Comparison of ENCODE assay signal across 8 mouse cellular contexts in the genomic region with DNA sequence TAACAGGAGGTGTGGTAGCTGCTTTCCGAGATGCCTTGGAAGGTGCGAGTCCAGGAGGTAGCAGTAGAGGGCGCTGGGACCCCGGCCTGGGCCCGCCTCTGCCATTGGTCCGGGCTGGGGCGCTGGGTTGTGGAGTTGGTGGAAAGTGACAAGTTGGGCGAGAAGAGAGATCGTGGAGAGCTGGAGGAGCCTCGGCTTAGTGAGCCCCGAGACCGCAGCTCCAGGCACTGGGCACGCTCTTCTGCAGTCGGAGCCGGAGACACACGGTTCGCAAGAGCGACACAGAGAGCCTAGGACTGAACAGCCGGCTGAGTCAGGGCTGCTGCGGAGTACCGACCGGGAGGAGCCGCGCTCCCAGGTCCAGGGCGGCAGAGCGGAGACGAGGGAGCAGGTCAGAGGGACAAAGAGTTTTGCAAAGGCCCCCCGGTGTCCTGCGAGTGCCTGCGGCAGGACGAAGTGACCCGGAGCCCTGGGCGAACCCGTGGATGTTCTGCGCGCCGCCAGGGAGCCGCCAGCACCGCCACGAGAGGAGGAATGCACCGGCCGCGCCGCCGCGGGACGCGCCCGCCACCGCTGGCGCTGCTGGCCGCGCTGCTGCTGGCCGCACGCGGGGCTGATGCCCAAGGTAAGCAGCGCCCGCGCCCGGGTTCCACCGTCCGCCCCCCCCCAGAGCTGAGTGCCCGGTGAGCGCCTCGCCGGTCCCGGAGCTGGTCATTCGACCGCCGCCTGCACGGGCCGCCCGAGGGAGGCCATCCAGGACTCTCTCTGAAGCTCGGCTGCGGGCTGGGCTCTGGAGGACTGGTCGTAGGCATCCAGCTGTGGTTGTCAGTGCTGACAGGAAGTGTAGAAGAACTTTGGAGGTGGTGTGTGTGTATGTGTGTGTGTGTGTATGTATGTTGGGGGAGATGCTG. TPM values are rescaled to one million over a fixed set of nuclear protein-coding genes. Genes with fewer than 3 reads are reported as not detected.
A peak's percentile ranks its signal among the peaks of the same experiment; 100 is the strongest.
DNase-seq lines count a peak whose midpoint lies in the region; ATAC-seq and TF ChIP-seq lines count a peak whose summit lies in the region.

Gene Ror1, plus strand, starts transcription at position 107 of the 911 bp plus-strand sequence.

- H3K27ac ChIP-seq in cerebellum, adult 2 months (ENCODE audit: insufficient read depth, low read length): peak within 1 kb of the TSS; percentile 38
- H3K27ac ChIP-seq in layer of hippocampus, adult 2 months: peak within 1 kb of the TSS; percentile 87
- H3K27ac ChIP-seq in thymus, adult 2 months (ENCODE audit: control insufficient read depth, insufficient read depth, low read length): no peak within 1 kb of the TSS

- peak; percentile 92 for ATAC-seq in frontal cortex, adult (ENCODE audit: low TSS enrichment)
- peak; percentile 89 to 93 for ATAC-seq in hematopoietic stem cell, adult 5-6 weeks (replicated peaks in 1 of 2; ENCODE audit: insufficient read depth in 1 of 2, low FRiP score in 2 of 2, low TSS enrichment in 1 of 2, low read depth in 1 of 2, poor library complexity in 2 of 2, severe bottlenecking in 2 of 2)
- peak; percentile 6; the same call in 1 of the 2 replicates for ATAC-seq in neutrophil, adult 5-6 weeks (ENCODE audit: extremely low read depth, insufficient number of reproducible peaks, low FRiP score, poor library complexity, severe bottlenecking)

- H3K36me3 ChIP-seq in thymus, adult 2 months (ENCODE audit: control insufficient read depth, insufficient read depth, low read length): no peaks in the 10 kb centered on the region

- TF ChIP-seq POLR2A in cerebellum, adult 2 months (IDR thresholded peaks at IDR 0.05; ENCODE audit: borderline replicate concordance, insufficient read depth, low read length): no peak
- no peak for TF ChIP-seq POLR2A in thymus, adult 2 months (IDR thresholded peaks at IDR 0.05; ENCODE audit: control insufficient read depth, extremely low read depth, insufficient read depth, low read length, poor library complexity)

- under 1% methylated on average over 71 of the region's 76 CpGs for WGBS in cerebellum, adult 2 months
- WGBS in thymus, adult 2 months: 1% methylated on average over 75 of the region's 76 CpGs

- peak; percentile 76 for TF ChIP-seq CTCF in cerebellum, adult 2 months (IDR thresholded peaks at IDR 0.05; ENCODE audit: borderline replicate concordance, insufficient read depth, low read depth, low read length)
- peak; percentile 79 for TF ChIP-seq CTCF in layer of hippocampus, adult 2 months (conservative IDR thresholded peaks at IDR 0.05)
- TF ChIP-seq CTCF in thymus, adult 2 months (IDR thresholded peaks at IDR 0.05; ENCODE audit: borderline replicate concordance, control insufficient read depth, extremely low read depth, insufficient read depth, low read length, poor library complexity): peak; percentile 64; the same call in 1 of the 2 replicates

- H3K4me1 ChIP-seq in cerebellum, adult 2 months (ENCODE audit: control insufficient read depth, insufficient read depth, low read length): no peaks in the 10 kb centered on the region
- H3K4me1 ChIP-seq in thymus, adult 2 months (replicated peaks; ENCODE audit: control insufficient read depth, insufficient read depth, low read length): 0 out of 2 replicates have a peak, but pooled peaks cover 5% of the 10 kb centered on the region

- H3K4me3 ChIP-seq in cerebellum, adult 2 months (replicated peaks; ENCODE audit: insufficient read depth, low read depth, low read length): peak within 1 kb of the TSS; percentile 95
- peak within 1 kb of the TSS; percentile 76 for H3K4me3 ChIP-seq in layer of hippocampus, adult 2 months
- H3K4me3 ChIP-seq in thymus, adult 2 months (ENCODE audit: control insufficient read depth, insufficient read depth, low read length): peak within 1 kb of the TSS; percentile 27

- no peaks in the 10 kb centered on the region for H3K27me3 ChIP-seq in cerebellum, adult 2 months (ENCODE audit: control insufficient read depth, insufficient read depth, low read length)
- peaks cover 7% of the 10 kb centered on the region; the same call in 1 of the 2 replicates for H3K27me3 ChIP-seq in thymus, adult 2 months (ENCODE audit: control insufficient read depth, insufficient read depth, low read length)

- peak; percentile 90 for DNase-seq in Muller cell, postnatal 12 days (ENCODE audit: inconsistent ontology term)
- DNase-seq in cerebellum, adult 2 months: peak; percentile 92 to 97
- DNase-seq in layer of hippocampus, adult 2 months (ENCODE audit: low spot score in 2 of 2): peak; percentile 90 to 93
- DNase-seq in lung, adult 18-20 months: peak; percentile 86 to 88
- peak; percentile 74 for DNase-seq in thymus, adult 2 months

RNA-seq across cellular contexts. Expression of gene Ror1, which starts in this region (rescaled TPM):
- 3.8 and 4.8 TPM in 2 replicates for polyA plus RNA-seq in cerebellum, adult 2 months (2012; rRNA removed)
- 0.35 and 0.50 TPM in 2 replicates for total RNA-seq in hematopoietic stem cell, adult 5-6 weeks (2017)
- total RNA-seq in layer of hippocampus, adult 2 months (2021): 1 to 10 TPM; 6.1 to 7.0 TPM
- not detected in 2 replicates for total RNA-seq in neutrophil, adult 5-6 weeks (2017)
- 0.65 and 0.84 TPM in 2 replicates for polyA plus RNA-seq in thymus, adult 2 months (2012; rRNA removed)

Comparison
In these comparisons a context has a peak if more than half of its experiments do, and no peak if none do; other contexts are left out.
1. Peak in ATAC-seq in hematopoietic stem cell, adult 5-6 weeks; RNA of the gene not detected or under 1 TPM.
2. Peak in ATAC-seq in neutrophil, adult 5-6 weeks; RNA of the gene not detected or under 1 TPM.
3. Peak in DNase-seq and H3K4me3 ChIP-seq in thymus, adult 2 months; RNA of the gene not detected or under 1 TPM.
4. H3K4me3 ChIP-seq: peak in every context shown above with its lines; median percentile 95 in cerebellum, adult 2 months; 76 in layer of hippocampus, adult 2 months; 27 in thymus, adult 2 months.
5. ATAC-seq: peak in every context shown above with its lines; median percentile 92 in frontal cortex, adult; 91 in hematopoietic stem cell, adult 5-6 weeks; 6 in neutrophil, adult 5-6 weeks.